Mouse (Mus musculus): ENCODE data around the gene Wfdc5. TPM values are rescaled to one million over a fixed set of nuclear protein-coding genes. Genes with fewer than 3 reads are reported as not detected.

Wfdc5 gene
- polyA plus RNA-seq, 1 experiment: not detected

GRCm38 (mm10) chr2:164184145-164184719, 1.7 kb upstream of the Wfdc5 start:
- H3K27me3 ChIP-seq (replicated peaks; ENCODE audit: control insufficient read depth, insufficient read depth, low read length): no peaks in the 10 kb centered on the region
- H3K36me3 ChIP-seq (ENCODE audit: control insufficient read depth, insufficient read depth, low read length): no peaks in the 10 kb centered on the region
- DNase-seq: no peak
- H3K4me1 ChIP-seq (ENCODE audit: control insufficient read depth, insufficient read depth, low read length): no peaks in the 10 kb centered on the region
- 53% methylated on average over 9 of the region's 9 CpGs for WGBS
- no peak overlapping the region for H3K4me3 ChIP-seq (ENCODE audit: insufficient read depth, low read depth, low read length)
- H3K27ac ChIP-seq (ENCODE audit: insufficient read depth, low read depth, low read length): no peak overlapping the region
- TF ChIP-seq POLR2A (IDR thresholded peaks at IDR 0.05; ENCODE audit: low read depth, low read length): no peak
- no peak for TF ChIP-seq CTCF (conservative IDR thresholded peaks at IDR 0.05; ENCODE audit: insufficient read depth, insufficient read length, low read depth, low read length)

- no peak overlapping the region for H3K27ac ChIP-seq (ENCODE audit: insufficient read depth, low read depth, low read length)
- 50% methylated on average over 9 of the region's 9 CpGs for WGBS
These were observed 798 bp upstream of the Wfdc5 start for GRCm38 (mm10) chr2:164183340-164183739.

GRCm38 (mm10) chr2:164180770-164181169, 1.8 kb downstream of the Wfdc5 start:
- Histone ChIP-seq H3K36me3 (ENCODE audit: control insufficient read depth, insufficient read depth, low read length) (no peaks in the 10 kb centered on the region), H3K27me3 (replicated peaks; ENCODE audit: control insufficient read depth, insufficient read depth, low read length) (no peaks in the 10 kb centered on the region), H3K27ac (ENCODE audit: insufficient read depth, low read depth, low read length) (no peak overlapping the region), H3K4me3 (ENCODE audit: insufficient read depth, low read depth, low read length) (no peak overlapping the region), H3K4me1 (ENCODE audit: control insufficient read depth, insufficient read depth, low read length) (no peaks in the 10 kb centered on the region)
- DNase-seq: no peak
- 77% methylated on average over 4 of the region's 4 CpGs for WGBS
- no peak for TF ChIP-seq CTCF (conservative IDR thresholded peaks at IDR 0.05; ENCODE audit: insufficient read depth, insufficient read length, low read depth, low read length)
- no peak for TF ChIP-seq POLR2A (IDR thresholded peaks at IDR 0.05; ENCODE audit: low read depth, low read length)

More at GRCm38 (mm10) chr2:164183340-164183739, 798 bp upstream of the Wfdc5 start:
- Histone ChIP-seq H3K36me3 (ENCODE audit: control insufficient read depth, insufficient read depth, low read length) (no peaks in the 10 kb centered on the region), H3K4me3 (ENCODE audit: insufficient read depth, low read depth, low read length) (no peak overlapping the region), H3K4me1 (ENCODE audit: control insufficient read depth, insufficient read depth, low read length) (no peaks in the 10 kb centered on the region), H3K27me3 (replicated peaks; ENCODE audit: control insufficient read depth, insufficient read depth, low read length) (no peaks in the 10 kb centered on the region)
- DNase-seq: peak; percentile 31
- TF ChIP-seq CTCF (conservative IDR thresholded peaks at IDR 0.05; ENCODE audit: insufficient read depth, insufficient read length, low read depth, low read length) (no peak), POLR2A (IDR thresholded peaks at IDR 0.05; ENCODE audit: low read depth, low read length) (no peak)

DNA sequence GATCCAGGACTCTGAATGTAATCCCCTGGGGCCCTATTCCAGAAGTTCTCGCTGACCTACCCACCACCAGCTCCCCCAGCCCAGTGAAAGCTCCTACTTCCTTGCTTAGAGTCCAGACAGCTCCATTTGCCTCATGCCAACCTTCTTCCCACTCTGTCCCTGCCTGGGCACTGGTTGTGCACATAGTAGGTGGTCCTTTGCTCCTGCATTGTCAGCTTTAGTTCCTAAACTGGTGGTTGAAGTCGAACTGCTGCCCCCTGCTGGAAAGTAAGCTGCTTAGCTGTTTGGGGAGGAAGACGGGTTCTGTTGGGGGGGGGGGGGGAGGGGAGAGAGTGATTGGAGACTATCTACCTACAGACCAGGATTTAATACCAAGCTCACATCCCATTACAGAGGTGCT, 2.4 kb downstream of the Wfdc5 start:
- TF ChIP-seq CTCF (conservative IDR thresholded peaks at IDR 0.05; ENCODE audit: insufficient read depth, insufficient read length, low read depth, low read length) (peak; percentile 53), POLR2A (IDR thresholded peaks at IDR 0.05; ENCODE audit: low read depth, low read length) (no peak)
- H3K4me3 ChIP-seq (ENCODE audit: insufficient read depth, low read depth, low read length): no peak overlapping the region
- no peaks in the 10 kb centered on the region for H3K4me1 ChIP-seq (ENCODE audit: control insufficient read depth, insufficient read depth, low read length)
- no peaks in the 10 kb centered on the region for H3K36me3 ChIP-seq (ENCODE audit: control insufficient read depth, insufficient read depth, low read length)
- DNase-seq: peak; percentile 37
- no peak overlapping the region for H3K27ac ChIP-seq (ENCODE audit: insufficient read depth, low read depth, low read length)
- no peaks in the 10 kb centered on the region for H3K27me3 ChIP-seq (replicated peaks; ENCODE audit: control insufficient read depth, insufficient read depth, low read length)
- 48% methylated on average over 3 of the region's 3 CpGs for WGBS

DNA sequence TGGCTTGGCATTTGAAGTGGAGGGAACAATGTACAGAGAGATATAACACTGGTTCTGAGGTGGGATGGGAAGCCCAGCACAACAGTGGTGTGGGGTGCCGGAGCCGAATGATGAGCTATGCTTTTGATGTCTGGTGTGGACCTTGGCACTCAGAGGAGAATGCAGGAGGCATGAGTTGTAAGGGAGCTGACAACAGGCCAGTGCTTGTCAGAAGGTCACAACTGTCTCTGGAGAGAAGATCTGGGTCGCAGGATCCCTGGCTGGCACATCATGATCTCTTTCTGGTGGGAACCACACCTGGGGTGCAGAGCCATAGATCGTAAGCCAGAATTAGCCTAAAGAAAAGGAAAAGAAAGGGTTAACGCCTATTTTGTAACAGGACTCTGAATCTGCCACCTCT, 4.7 kb downstream of the Wfdc5 start:
- no peak for DNase-seq
- TF ChIP-seq CTCF (conservative IDR thresholded peaks at IDR 0.05; ENCODE audit: insufficient read depth, insufficient read length, low read depth, low read length) (no peak), POLR2A (IDR thresholded peaks at IDR 0.05; ENCODE audit: low read depth, low read length) (no peak)
- Histone ChIP-seq H3K4me1 (ENCODE audit: control insufficient read depth, insufficient read depth, low read length) (no peaks in the 10 kb centered on the region), H3K4me3 (ENCODE audit: insufficient read depth, low read depth, low read length) (no peak overlapping the region), H3K36me3 (ENCODE audit: control insufficient read depth, insufficient read depth, low read length) (no peaks in the 10 kb centered on the region), H3K27me3 (replicated peaks; ENCODE audit: control insufficient read depth, insufficient read depth, low read length) (no peaks in the 10 kb centered on the region), H3K27ac (ENCODE audit: insufficient read depth, low read depth, low read length) (no peak overlapping the region)
- WGBS: 65% methylated on average over 5 of the region's 5 CpGs

DNA sequence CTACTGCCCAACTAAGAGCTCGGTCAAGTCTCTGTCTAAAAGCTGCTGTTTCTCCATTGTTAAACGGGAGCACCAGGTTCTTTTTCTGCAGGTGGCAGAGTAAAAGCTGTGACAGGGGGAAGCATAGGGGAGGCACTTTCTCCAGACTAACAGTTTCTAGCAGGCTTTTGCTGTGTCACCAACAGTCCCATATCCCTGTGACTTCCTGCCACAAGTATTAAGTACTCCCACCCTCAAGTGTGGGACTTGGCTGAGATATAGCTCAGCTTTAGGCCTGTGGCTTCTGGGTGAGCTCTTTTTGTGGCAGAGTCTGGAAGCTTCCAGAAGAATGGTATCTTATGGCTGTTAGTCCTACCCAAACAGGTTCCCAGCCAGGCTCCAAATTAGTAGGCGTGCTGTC, 6.7 kb downstream of the Wfdc5 start:
- Histone ChIP-seq H3K4me1 (ENCODE audit: control insufficient read depth, insufficient read depth, low read length) (no peaks in the 10 kb centered on the region), H3K27me3 (replicated peaks; ENCODE audit: control insufficient read depth, insufficient read depth, low read length) (peaks cover 1% of the 10 kb centered on the region; the same call in 1 of the 2 replicates), H3K4me3 (ENCODE audit: insufficient read depth, low read depth, low read length) (no peak overlapping the region), H3K36me3 (ENCODE audit: control insufficient read depth, insufficient read depth, low read length) (no peaks in the 10 kb centered on the region), H3K27ac (ENCODE audit: insufficient read depth, low read depth, low read length) (no peak overlapping the region)
- 86% methylated on average over 3 of the region's 3 CpGs for WGBS
- DNase-seq: no peak
- TF ChIP-seq CTCF (conservative IDR thresholded peaks at IDR 0.05; ENCODE audit: insufficient read depth, insufficient read length, low read depth, low read length): no peak
- no peak for TF ChIP-seq POLR2A (IDR thresholded peaks at IDR 0.05; ENCODE audit: low read depth, low read length)

DNA sequence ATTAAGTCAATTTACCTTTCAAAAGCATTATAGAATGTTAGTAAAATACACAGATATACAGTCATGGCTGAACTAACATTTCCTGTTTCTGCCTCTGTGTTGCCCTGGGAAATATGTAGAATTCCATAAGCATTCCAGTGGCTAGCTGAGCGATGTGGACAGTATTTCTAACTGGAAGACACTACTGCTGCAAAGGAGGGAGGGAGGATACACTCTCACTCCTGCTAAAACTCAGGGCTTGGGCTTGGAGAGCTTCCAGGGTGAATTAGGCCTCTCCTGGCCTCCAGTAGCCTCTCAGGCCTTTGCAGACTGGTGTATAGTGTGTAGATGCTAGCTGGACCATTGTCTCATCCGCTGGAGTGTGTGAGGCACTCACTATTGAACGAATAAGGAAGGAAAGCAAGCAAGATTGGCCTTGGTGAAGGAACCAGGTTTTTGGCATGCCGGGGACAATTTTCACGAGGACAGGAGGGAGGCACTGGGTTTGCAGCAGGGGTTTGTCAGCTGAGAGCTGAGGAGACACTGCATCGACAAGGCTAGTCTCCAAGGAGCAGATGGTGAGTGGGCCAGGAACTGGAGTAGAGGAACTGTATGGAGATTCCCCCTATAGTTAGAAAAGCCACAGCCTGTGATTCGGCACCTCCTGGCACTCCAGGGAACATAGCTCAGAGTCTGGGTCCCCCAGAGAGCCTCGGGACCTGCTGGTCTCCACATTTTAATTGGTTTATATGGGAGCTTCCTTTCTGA, 7.7 kb downstream of the Wfdc5 start:
- no peaks in the 10 kb centered on the region for H3K36me3 ChIP-seq (ENCODE audit: control insufficient read depth, insufficient read depth, low read length)
- DNase-seq: no peak
- WGBS: 77% methylated on average over 8 of the region's 8 CpGs
- TF ChIP-seq CTCF (conservative IDR thresholded peaks at IDR 0.05; ENCODE audit: insufficient read depth, insufficient read length, low read depth, low read length): no peak
- TF ChIP-seq POLR2A (IDR thresholded peaks at IDR 0.05; ENCODE audit: low read depth, low read length): no peak
- no peaks in the 10 kb centered on the region for H3K4me1 ChIP-seq (ENCODE audit: control insufficient read depth, insufficient read depth, low read length)
- no peak overlapping the region for H3K4me3 ChIP-seq (ENCODE audit: insufficient read depth, low read depth, low read length)
- no peak overlapping the region for H3K27ac ChIP-seq (ENCODE audit: insufficient read depth, low read depth, low read length)
- H3K27me3 ChIP-seq (replicated peaks; ENCODE audit: control insufficient read depth, insufficient read depth, low read length): peaks cover 1% of the 10 kb centered on the region; the same call in 1 of the 2 replicates
